Mouse (Mus musculus) testis, postnatal 14 days (tissue): ENCODE results near the gene Kcnj10.

ENCODE experiments used
- DNase-seq: peaks from one replicate; pipeline ENCODE4 v3.0.0; 2021; ENCODE audit warnings: low spot score

Gene Kcnj10

GRCm38 (mm10) chr1:172331422-172331947 is 9.5 kb upstream of the Kcnj10 start:
- no peak for DNase-seq

DNA sequence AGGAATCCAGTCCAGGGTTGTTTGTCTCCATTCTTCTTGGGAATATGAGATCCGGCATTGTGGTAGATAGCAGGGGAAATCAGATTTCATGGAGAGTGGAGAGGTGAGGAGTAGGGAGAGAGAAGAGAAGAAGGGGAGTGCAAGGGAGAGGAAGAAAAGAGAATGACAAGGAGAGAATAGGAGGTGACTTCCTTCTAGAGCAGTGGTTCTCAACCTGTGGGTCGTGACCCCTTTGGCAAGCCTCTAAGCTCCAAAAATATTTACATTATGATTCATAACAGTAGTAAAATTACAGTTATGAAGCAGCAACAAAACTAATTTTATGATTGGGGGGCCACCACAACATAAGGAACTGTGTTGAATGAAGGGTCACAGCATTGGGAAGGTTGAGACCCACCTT is 8.1 kb upstream of the Kcnj10 start:
- no peak for DNase-seq

GRCm38 (mm10) chr1:172333512-172333911 is 7.5 kb upstream of the Kcnj10 start:
- no peak for DNase-seq

DNA sequence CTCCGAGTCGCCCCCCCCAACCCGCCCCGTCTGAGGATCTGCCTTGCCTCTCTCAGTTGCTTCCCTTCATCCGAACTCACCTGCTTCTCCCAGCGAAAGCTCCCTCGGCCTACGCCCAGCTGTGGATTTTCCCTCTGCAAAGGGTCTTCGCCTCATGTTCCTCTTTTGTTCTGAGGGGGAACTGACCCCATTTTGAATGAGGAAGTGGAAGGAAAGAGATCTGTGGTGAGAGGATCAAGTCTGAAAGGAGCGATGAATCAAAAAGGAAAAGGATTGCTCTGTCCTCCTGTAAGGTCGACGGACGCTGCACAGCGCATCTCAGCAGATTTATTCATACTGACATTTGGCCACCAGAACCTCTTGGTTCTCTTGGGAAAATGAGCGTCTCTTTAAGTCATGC is 5.2 kb upstream of the Kcnj10 start:
- DNase-seq, result no peak

DNA sequence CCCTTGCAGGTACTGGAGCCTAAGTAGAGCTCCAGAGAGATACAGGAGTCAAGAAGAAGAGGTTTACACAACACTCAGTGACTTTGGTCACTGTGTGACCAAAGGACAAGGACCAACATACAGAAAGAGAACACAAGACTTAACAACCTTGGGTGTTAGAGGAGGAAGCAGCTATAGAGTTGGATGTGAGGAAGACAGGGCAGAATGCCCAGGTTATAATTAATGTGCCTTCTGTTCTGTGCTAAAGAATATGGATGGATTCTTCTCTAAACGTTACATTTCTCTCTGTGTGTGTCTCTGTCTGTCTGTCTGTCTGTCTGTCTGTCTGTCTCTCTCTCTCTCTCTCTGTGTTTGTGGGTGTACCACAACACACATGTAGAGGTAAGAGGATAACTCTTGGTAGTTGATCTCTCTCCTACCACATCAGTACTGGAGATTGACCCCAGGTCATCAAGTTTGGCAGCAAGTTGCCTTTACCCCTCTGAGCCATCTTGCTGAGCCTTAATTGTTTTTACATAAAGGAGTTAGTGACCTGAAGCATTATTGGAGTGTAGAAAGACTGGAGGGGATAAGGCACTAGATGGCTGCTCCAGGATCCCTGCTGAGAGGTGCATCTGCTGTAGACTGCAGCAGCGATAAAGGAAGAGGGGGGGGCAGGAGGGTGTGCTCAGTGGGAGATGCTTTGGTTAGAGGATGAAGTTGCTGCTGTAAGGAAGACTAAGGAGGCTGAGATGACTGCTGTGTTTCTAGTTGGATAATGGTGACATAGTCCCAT is 3.4 kb upstream of the Kcnj10 start:
- no peak for DNase-seq

DNA sequence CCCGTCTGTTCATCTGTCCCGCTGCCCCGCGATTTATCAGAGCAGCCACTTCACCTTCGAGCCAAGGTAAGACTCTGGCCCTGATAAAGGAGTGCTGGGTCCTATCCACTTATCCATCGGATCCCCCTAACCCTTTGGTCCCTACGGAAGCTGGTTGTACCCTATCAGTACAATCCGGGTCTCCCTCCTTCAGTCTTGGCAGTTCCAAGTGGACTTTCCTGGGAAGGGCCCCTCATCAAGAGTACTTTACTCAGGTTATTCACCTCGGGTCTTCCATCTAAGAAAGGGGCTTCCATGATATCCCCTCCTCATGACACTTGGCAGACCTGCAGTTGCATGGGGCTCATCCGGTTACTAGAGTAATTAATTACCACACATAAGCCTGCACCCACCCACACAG is 376 bp downstream of the Kcnj10 start:
- DNase-seq, result no peak

GRCm38 (mm10) chr1:172342729-172343128 is 1.7 kb downstream of the Kcnj10 start:
- DNase-seq, result no peak

DNA sequence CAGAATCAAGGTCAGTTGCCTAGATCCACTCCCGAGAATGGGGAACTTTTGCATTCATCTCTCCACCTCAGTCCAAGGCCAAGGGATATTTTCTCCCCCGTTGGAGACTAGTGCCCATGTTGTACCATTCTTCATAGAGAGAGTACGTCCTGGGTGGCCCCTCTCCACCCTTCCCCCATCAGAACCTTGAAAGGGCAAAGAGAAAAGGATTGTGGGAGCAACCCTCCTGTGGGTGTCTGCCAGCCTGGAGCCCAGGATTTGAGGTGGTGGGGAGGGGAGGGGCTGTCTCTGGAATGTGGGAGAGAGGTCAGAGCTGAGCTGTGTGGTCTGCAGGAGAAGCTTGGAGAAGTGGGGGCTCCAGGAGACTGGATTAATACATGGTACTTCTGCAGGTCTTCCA is 2.9 kb downstream of the Kcnj10 start:
- no peak for DNase-seq

GRCm38 (mm10) chr1:172344820-172345219 is 3.8 kb downstream of the Kcnj10 start:
- no peak for DNase-seq

DNA sequence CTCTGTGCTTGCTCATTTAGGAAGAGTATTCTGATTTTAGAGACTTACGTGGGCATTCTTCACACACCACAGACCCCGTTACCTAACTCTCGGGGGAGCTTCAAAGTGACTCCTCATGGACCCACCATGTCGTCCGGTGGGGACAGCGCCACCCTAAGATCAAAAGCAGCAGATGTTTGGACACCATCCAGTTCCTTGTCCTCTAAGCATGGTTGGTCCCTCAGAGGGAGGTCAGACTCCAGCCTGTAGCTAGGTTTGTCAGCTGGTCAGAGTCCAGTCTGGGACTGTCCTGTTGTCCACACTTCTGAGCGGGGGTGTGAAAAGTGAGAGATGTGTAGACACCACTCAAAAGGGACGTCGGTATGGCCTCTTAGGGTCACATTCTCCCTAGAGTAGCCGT is 5.7 kb downstream of the Kcnj10 start:
- no peak for DNase-seq

DNA sequence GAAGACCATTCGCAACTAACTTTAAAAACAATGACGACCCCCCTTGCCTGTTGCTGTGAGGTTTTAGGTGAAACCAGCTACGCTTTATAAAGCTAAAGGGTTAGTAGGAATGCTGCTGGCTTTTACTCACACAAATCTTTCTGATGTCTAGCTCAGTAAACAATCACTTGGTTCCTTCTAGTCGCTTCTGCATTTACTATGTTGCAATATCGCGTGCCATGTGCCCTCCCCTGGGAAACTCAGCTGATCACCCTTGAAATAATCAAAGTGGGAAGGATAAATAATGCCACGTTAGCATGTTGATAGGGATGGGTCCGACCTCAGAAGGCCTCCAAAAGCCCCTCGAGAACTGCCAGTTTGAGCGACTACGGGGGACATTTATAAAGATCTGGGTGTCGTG is 6.4 kb downstream of the Kcnj10 start:
- no peak for DNase-seq

DNA sequence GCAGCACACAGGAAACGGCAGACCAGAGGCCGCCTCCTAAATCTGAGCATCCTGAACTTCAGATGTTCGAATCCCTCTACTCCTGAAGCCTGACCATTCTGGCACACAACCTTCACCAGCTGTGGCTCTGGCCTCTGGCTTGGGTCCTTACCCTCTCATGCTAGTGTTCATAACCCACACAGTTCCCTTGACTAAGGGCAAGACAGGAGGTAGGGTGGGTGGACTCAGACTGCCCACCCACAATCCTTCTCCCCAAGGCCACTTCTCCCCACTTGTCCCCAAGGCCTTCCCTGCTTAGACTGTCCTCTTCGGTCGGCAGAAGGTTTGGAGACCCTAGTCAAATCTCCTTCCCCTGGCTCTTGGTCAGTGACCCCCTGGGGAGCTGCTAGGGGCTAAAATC is 8.5 kb downstream of the Kcnj10 start:
- no peak for DNase-seq

GRCm38 (mm10) chr1:172349916-172350812 is 9.2 kb downstream of the Kcnj10 start:
- DNase-seq, result no peak

GRCm38 (mm10) chr1:172352001-172352400 is 11.0 kb downstream of the Kcnj10 start:
- no peak for DNase-seq

GRCm38 (mm10) chr1:172352453-172352852 is 11.4 kb downstream of the Kcnj10 start:
- DNase-seq, result no peak

- DNase-seq, result no peak
Observed at GRCm38 (mm10) chr1:172355336-172355735, 14.3 kb downstream of the Kcnj10 start.

- no peak for DNase-seq
Observed at GRCm38 (mm10) chr1:172357550-172357949, 16.5 kb downstream of the Kcnj10 start.

DNA sequence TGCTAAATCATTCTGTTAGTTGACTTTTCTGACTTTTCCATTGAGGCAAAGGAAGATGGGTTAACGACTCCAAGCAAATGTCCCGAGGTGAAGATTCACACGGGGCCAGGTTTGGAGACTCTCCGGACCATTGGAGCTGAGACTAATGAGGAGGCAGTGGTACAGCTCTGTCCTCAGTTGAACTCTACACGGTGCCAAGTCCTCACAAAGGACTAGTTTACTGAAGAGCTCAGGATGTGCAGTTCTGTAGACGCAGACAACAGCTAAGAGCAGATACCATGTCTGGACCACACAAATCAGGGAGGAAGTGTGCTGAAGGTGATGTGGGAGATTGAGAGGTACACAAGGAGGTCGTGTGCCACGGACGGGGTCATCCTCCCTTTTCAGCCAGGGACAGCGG is 17.3 kb downstream of the Kcnj10 start:
- peak; percentile 52 for DNase-seq

GRCm38 (mm10) chr1:172364684-172365083 is 23.7 kb downstream of the Kcnj10 start:
- peak; percentile 70 for DNase-seq

GRCm38 (mm10) chr1:172368768-172369418 is 27.9 kb downstream of the Kcnj10 start:
- DNase-seq, result no peak

DNA sequence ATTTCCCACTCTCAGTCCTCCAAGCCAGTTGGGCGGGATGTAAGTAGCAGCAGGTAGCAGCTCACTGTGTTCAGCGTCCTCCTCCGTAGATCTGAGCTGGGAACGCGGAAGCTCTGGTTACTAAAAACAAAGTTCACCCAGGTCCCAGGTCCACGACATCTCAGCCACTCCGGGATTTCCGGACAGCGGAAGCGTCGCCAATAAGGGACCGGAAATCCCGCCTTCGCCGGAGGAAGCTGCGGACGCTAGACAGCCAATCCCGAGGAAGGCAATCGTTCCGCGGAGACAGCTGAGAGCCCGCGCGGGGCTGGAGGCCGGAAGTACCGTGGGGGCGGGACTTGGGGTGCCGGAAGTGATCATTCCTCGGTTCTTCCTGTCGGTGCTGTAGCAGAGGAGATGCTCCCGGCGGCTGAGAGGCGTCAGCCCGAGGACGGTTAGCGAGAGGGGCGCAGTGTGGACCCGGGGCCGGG is 35.2 kb downstream of the Kcnj10 start, which contains the start of gene Pigm:
Gene Pigm, plus strand, starts transcription at position 349 of the 470 bp plus-strand sequence.
- peak; percentile 98 for DNase-seq

GRCm38 (mm10) chr1:172376758-172377458 is 35.9 kb downstream of the Kcnj10 start:
- DNase-seq, result no peak
